Mouse (Mus musculus): ENCODE results near the gene Gm853. TPM values are rescaled to one million over a fixed set of nuclear protein-coding genes. Genes with fewer than 3 reads are reported as not detected.
A peak's percentile ranks its signal among the peaks of the same experiment; 100 is the strongest.

Gene Gm853
- polyA plus RNA-seq, 1 experiment, result 0.62 TPM

GRCm38 (mm10) chr4:130213197-130213596, 9.0 kb downstream of the Gm853 start:
- DNase-seq (ENCODE audit: low read depth), result no peak
- TF ChIP-seq CTCF (IDR thresholded peaks at IDR 0.05; ENCODE audit: borderline replicate concordance, extremely low read depth, insufficient read depth, insufficient read length), result no peak
- no peak for TF ChIP-seq POLR2A (IDR thresholded peaks at IDR 0.05; ENCODE audit: borderline replicate concordance, extremely low read depth, insufficient read depth, insufficient read length, poor library complexity, severe bottlenecking)

GRCm38 (mm10) chr4:130212421-130212820, 9.8 kb downstream of the Gm853 start:
- DNase-seq (ENCODE audit: low read depth), result no peak
- TF ChIP-seq CTCF (IDR thresholded peaks at IDR 0.05; ENCODE audit: borderline replicate concordance, extremely low read depth, insufficient read depth, insufficient read length) (no peak), POLR2A (IDR thresholded peaks at IDR 0.05; ENCODE audit: borderline replicate concordance, extremely low read depth, insufficient read depth, insufficient read length, poor library complexity, severe bottlenecking) (no peak)

GRCm38 (mm10) chr4:130211870-130212269, 10.3 kb downstream of the Gm853 start:
- no peak for DNase-seq (ENCODE audit: low read depth)
- TF ChIP-seq POLR2A (IDR thresholded peaks at IDR 0.05; ENCODE audit: borderline replicate concordance, extremely low read depth, insufficient read depth, insufficient read length, poor library complexity, severe bottlenecking) (no peak), CTCF (IDR thresholded peaks at IDR 0.05; ENCODE audit: borderline replicate concordance, extremely low read depth, insufficient read depth, insufficient read length) (no peak)

GRCm38 (mm10) chr4:130198694-130199670, 23.2 kb downstream of the Gm853 start:
- DNase-seq (ENCODE audit: low read depth), result peak; percentile 84
- TF ChIP-seq CTCF (IDR thresholded peaks at IDR 0.05; ENCODE audit: borderline replicate concordance, extremely low read depth, insufficient read depth, insufficient read length), result peak; percentile 96
- TF ChIP-seq POLR2A (IDR thresholded peaks at IDR 0.05; ENCODE audit: borderline replicate concordance, extremely low read depth, insufficient read depth, insufficient read length, poor library complexity, severe bottlenecking), result no peak

- TF ChIP-seq CTCF (IDR thresholded peaks at IDR 0.05; ENCODE audit: borderline replicate concordance, extremely low read depth, insufficient read depth, insufficient read length), result no peak
- no peak for TF ChIP-seq POLR2A (IDR thresholded peaks at IDR 0.05; ENCODE audit: borderline replicate concordance, extremely low read depth, insufficient read depth, insufficient read length, poor library complexity, severe bottlenecking)
Measured at GRCm38 (mm10) chr4:130196542-130196941, 25.7 kb downstream of the Gm853 start.

GRCm38 (mm10) chr4:130195924-130196323, 26.3 kb downstream of the Gm853 start:
- DNase-seq (ENCODE audit: low read depth), result no peak
- no peak for TF ChIP-seq POLR2A (IDR thresholded peaks at IDR 0.05; ENCODE audit: borderline replicate concordance, extremely low read depth, insufficient read depth, insufficient read length, poor library complexity, severe bottlenecking)
- TF ChIP-seq CTCF (IDR thresholded peaks at IDR 0.05; ENCODE audit: borderline replicate concordance, extremely low read depth, insufficient read depth, insufficient read length), result no peak

More at GRCm38 (mm10) chr4:130196542-130196941, 25.7 kb downstream of the Gm853 start:
- DNase-seq (ENCODE audit: low read depth), result no peak

GRCm38 (mm10) chr4:130192266-130192665, 29.9 kb downstream of the Gm853 start:
- TF ChIP-seq CTCF (IDR thresholded peaks at IDR 0.05; ENCODE audit: borderline replicate concordance, extremely low read depth, insufficient read depth, insufficient read length) (no peak), POLR2A (IDR thresholded peaks at IDR 0.05; ENCODE audit: borderline replicate concordance, extremely low read depth, insufficient read depth, insufficient read length, poor library complexity, severe bottlenecking) (no peak)

GRCm38 (mm10) chr4:130189606-130190005, 32.6 kb downstream of the Gm853 start:
- DNase-seq (ENCODE audit: low read depth), result no peak
- TF ChIP-seq POLR2A (IDR thresholded peaks at IDR 0.05; ENCODE audit: borderline replicate concordance, extremely low read depth, insufficient read depth, insufficient read length, poor library complexity, severe bottlenecking), result no peak
- no peak for TF ChIP-seq CTCF (IDR thresholded peaks at IDR 0.05; ENCODE audit: borderline replicate concordance, extremely low read depth, insufficient read depth, insufficient read length)

More at GRCm38 (mm10) chr4:130192266-130192665, 29.9 kb downstream of the Gm853 start:
- no peak for DNase-seq (ENCODE audit: low read depth)

GRCm38 (mm10) chr4:130188806-130189297, 33.3 kb downstream of the Gm853 start:
- no peak for TF ChIP-seq POLR2A (IDR thresholded peaks at IDR 0.05; ENCODE audit: borderline replicate concordance, extremely low read depth, insufficient read depth, insufficient read length, poor library complexity, severe bottlenecking)
- TF ChIP-seq CTCF (IDR thresholded peaks at IDR 0.05; ENCODE audit: borderline replicate concordance, extremely low read depth, insufficient read depth, insufficient read length), result peak; percentile 99

GRCm38 (mm10) chr4:130186891-130187290, 35.3 kb downstream of the Gm853 start:
- TF ChIP-seq CTCF (IDR thresholded peaks at IDR 0.05; ENCODE audit: borderline replicate concordance, extremely low read depth, insufficient read depth, insufficient read length), result no peak
- TF ChIP-seq POLR2A (IDR thresholded peaks at IDR 0.05; ENCODE audit: borderline replicate concordance, extremely low read depth, insufficient read depth, insufficient read length, poor library complexity, severe bottlenecking), result no peak

More at GRCm38 (mm10) chr4:130188806-130189297, 33.3 kb downstream of the Gm853 start:
- DNase-seq (ENCODE audit: low read depth), result peak; percentile 92

GRCm38 (mm10) chr4:130186450-130186849, 35.8 kb downstream of the Gm853 start:
- TF ChIP-seq CTCF (IDR thresholded peaks at IDR 0.05; ENCODE audit: borderline replicate concordance, extremely low read depth, insufficient read depth, insufficient read length) (no peak), POLR2A (IDR thresholded peaks at IDR 0.05; ENCODE audit: borderline replicate concordance, extremely low read depth, insufficient read depth, insufficient read length, poor library complexity, severe bottlenecking) (no peak)
- DNase-seq (ENCODE audit: low read depth), result no peak

More at GRCm38 (mm10) chr4:130186891-130187290, 35.3 kb downstream of the Gm853 start:
- DNase-seq (ENCODE audit: low read depth), result no peak

Data from brain, embryonic 14.5 days (tissue).